19 mouse cellular contexts compared by ENCODE assay signal in the genomic region with DNA sequence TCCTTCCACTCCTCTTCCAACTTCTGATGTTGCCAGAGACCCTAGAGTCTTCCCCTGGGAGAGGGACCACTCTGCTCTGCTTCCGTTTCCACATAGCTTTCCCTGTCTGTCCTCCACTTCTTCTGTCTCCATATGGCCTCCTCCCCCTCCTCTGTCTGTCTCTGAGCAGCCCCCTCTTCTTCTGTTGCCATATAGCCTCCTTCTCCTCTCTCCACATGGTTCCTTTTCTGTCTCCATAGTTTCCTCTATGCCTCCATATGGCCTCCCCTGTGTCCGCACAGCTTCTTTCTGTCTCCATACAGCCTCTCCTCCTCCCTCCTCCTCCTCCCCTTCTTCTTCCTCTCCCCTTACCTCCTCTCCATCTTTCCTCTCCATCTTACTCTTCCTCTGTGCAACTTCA.
DNase-seq lines count a peak whose midpoint lies in the region; ATAC-seq and TF ChIP-seq lines count a peak whose summit lies in the region.
"Had no signal": no experiment of that assay in that cellular context is flagged by ENCODE, and none has a peak within 500 bp of the region (broad histone marks: within the 10 kb centered on the region; RNA-seq: fewer than 3 reads in every experiment).

No protein-coding gene starts in this region.

- H3K4me1 ChIP-seq in midbrain, embryonic 10.5 days, result peaks cover 47% of the 10 kb centered on the region
- no peaks in the 10 kb centered on the region for H3K4me1 ChIP-seq in midbrain, postnatal 0 days (ENCODE audit: insufficient read depth, low read length)
- H3K4me1 ChIP-seq: heart, embryonic 15.5 days had no signal

- no peak overlapping the region for H3K9ac ChIP-seq in midbrain, postnatal 0 days (replicated peaks; ENCODE audit: low read length, poor library complexity, severe bottlenecking)
- H3K9ac ChIP-seq: forebrain, embryonic 13.5 days; heart, embryonic 15.5 days; hindbrain, embryonic 14.5 days had no signal

- ATAC-seq in midbrain, postnatal 0 days (ENCODE audit: low FRiP score), result no peak
- ATAC-seq: forebrain, embryonic 13.5 days had no signal

- peak; percentile 31 for DNase-seq in layer of hippocampus, adult 11-12 months (ENCODE audit: low spot score)
- DNase-seq in layer of hippocampus, postnatal 25 days (ENCODE audit: extremely low spot score in 1 of 2, low spot score in 1 of 2), result no peak
- no peak for DNase-seq in midbrain, embryonic 10.5 days (ENCODE audit: low spot score)
- no peak for DNase-seq in midbrain, postnatal 0 days (ENCODE audit: low spot score)
- DNase-seq in brain, adult 2 months (ENCODE audit: low read depth, low spot score), result peak; percentile 69
- peak; percentile 68 for DNase-seq in layer of hippocampus, adult 9-11 months
- no peak for DNase-seq in spleen, adult 12 weeks (ENCODE audit: low spot score)
- DNase-seq: adrenal gland, adult 2 months; adrenal gland, postnatal 25 days; cerebellum, adult 2 months; cerebellum, postnatal 10 days; gastrocnemius, postnatal 14 days; heart, adult 2 months; heart, postnatal 14 days had no signal

- 93% methylated on average over 2 of the region's 2 CpGs for WGBS in midbrain, embryonic 10.5 days
- 82% methylated on average over 2 of the region's 2 CpGs for WGBS in midbrain, postnatal 0 days

- no peak overlapping the region for H3K4me2 ChIP-seq in midbrain, postnatal 0 days (ENCODE audit: low read depth, low read length, poor library complexity, severe bottlenecking)
- H3K4me2 ChIP-seq: forebrain, embryonic 13.5 days; heart, embryonic 11.5 days; heart, embryonic 15.5 days; hindbrain, embryonic 14.5 days had no signal

- H3K27ac ChIP-seq in midbrain, embryonic 10.5 days (replicated peaks), result peak overlapping the region; percentile 67
- no peak overlapping the region for H3K27ac ChIP-seq in midbrain, postnatal 0 days (ENCODE audit: low read depth, low read length)
- H3K27ac ChIP-seq: embryonic facial prominence, embryonic 10.5 days; forebrain, embryonic 13.5 days; heart, adult 2 months; heart, embryonic 15.5 days; hindbrain, embryonic 14.5 days had no signal

- 0 out of 2 replicates have a peak, but pooled peaks cover 4% of the 10 kb centered on the region for H3K27me3 ChIP-seq in midbrain, embryonic 10.5 days (ENCODE audit: low read depth, poor library complexity, severe bottlenecking)
- H3K27me3 ChIP-seq in midbrain, postnatal 0 days (ENCODE audit: insufficient read depth, low read length), result no peaks in the 10 kb centered on the region
- H3K27me3 ChIP-seq: heart, embryonic 15.5 days had no signal

- H3K36me3 ChIP-seq in midbrain, embryonic 10.5 days, result no peaks in the 10 kb centered on the region
- H3K36me3 ChIP-seq in midbrain, postnatal 0 days (ENCODE audit: insufficient read depth, low read length), result no peaks in the 10 kb centered on the region
- H3K36me3 ChIP-seq: embryonic facial prominence, embryonic 10.5 days; heart, embryonic 15.5 days had no signal

- no peak overlapping the region for H3K4me3 ChIP-seq in midbrain, embryonic 10.5 days
- no peak overlapping the region for H3K4me3 ChIP-seq in midbrain, postnatal 0 days (ENCODE audit: low read depth, low read length)
- H3K4me3 ChIP-seq: embryonic facial prominence, embryonic 10.5 days; forebrain, embryonic 13.5 days; heart, adult 2 months; heart, embryonic 15.5 days had no signal

- no peaks in the 10 kb centered on the region for H3K9me3 ChIP-seq in midbrain, embryonic 10.5 days (replicated peaks)
- H3K9me3 ChIP-seq in midbrain, postnatal 0 days (ENCODE audit: low read length), result no peaks in the 10 kb centered on the region
- H3K9me3 ChIP-seq: embryonic facial prominence, embryonic 10.5 days; forebrain, embryonic 13.5 days; heart, embryonic 15.5 days had no signal

- no peak for TF ChIP-seq CTCF in midbrain, postnatal 0 days (IDR thresholded peaks at IDR 0.05)

Comparison
In these comparisons a context has a peak if more than half of its experiments do, and no peak if none do; other contexts are left out.
1. DNase-seq: peak in layer of hippocampus, adult 11-12 months (single experiment), brain, adult 2 months (single experiment) and layer of hippocampus, adult 9-11 months (single experiment); none in layer of hippocampus, postnatal 25 days (0 of 2), midbrain, embryonic 10.5 days (single experiment), midbrain, postnatal 0 days (single experiment) and spleen, adult 12 weeks (single experiment).